Mouse (Mus musculus): ENCODE data around the gene Cdh23.

Cdh23 gene

DNA sequence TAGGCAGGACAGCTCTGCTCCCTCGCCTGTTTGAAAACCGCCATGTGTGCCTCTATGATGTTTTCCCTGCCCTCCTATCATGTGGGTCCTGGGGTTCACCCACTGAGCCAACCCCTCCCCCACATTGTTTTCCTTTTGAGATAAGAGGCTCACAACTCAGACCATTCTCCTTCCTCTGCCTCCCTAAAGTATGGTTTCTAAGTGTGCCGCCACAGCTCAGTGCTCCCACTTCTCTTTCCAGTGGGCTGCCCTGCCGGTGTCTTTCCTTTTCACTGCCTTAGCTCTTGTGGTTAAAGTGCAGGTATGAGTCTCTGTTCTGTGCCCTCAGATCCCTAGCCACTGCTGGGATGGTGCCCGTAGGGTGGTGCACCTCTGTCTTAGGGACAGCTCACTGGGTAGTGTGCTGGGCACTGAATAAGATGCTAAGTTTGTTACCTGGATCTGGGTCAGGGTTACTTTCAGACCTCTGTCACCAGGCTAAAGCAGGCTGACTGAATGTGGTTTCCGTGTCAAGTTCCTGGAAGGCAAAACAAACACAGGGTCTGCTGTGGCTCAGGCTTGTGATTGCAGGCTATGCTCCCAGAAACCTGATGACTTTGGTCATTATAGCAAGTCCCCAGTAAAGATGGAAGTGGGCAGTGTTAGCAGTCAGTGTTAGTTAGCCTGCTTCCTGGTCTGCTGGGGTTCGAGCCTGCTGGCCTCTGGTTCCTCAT is 406.1 kb downstream of the Cdh23 start:
- intact Hi-C loops (cut with DNase I): no loop called here

DNA sequence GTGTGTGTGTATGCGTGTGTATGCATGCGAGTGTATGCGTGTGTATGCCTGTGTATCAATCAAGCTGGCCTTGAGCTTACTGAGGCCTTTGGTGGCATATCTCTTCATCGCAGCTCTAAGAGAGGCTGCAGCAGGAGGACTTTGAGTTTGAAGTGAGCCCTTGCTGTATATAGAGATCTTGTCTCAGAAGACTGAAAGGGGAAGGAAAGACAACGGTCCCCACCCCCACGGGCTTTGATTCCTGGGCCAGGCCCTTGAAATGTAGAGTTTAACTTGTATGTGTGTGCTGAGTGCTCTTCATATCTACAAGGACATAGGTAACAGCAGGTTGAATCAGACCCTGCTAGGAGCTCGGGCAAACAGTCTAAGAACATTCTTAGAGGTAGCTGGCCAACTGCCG is 407.1 kb downstream of the Cdh23 start:
- intact Hi-C loops (cut with DNase I): no loop called here

DNA sequence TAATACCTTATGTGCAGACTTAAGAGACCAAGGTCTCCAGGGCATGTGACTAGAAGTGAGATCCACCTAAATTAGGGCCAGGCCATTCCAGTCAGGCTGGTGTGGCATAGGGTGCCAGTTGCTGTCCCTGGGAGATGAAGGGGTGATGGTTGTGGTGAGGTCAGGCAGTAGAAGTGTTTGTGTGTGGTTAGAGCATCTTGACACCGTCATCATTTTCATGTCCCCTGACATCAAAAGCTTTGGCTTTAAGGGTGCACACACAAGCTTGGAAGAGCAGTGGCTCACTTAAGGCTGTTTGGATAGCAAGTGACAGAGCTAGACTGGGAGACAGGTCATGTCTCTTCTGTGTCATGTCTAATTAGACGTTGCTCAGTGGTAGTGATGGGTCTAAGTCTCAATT is 408.6 kb downstream of the Cdh23 start:
- intact Hi-C loops (cut with DNase I): no loop called here

DNA sequence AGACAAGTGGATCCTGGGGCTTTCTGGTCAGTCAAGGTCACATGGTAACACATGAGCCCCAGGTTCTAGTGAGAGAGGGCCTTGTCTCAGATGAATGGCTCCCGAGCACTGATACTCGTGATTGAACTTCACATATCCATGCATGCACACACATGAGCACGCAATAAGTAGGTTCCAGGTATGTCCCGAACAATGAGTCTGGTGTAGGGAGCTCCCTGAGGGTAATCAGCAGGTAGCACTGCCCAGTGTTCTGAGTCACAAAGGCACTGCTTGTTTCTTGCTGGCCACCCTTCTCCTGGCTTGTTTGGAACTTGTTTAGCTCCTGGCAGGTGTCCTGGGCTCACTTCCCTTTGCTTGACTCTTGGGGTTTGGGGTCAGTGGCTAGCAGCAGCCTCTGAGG is 409.1 kb downstream of the Cdh23 start:
- intact Hi-C loops (cut with DNase I): no loop called here

DNA sequence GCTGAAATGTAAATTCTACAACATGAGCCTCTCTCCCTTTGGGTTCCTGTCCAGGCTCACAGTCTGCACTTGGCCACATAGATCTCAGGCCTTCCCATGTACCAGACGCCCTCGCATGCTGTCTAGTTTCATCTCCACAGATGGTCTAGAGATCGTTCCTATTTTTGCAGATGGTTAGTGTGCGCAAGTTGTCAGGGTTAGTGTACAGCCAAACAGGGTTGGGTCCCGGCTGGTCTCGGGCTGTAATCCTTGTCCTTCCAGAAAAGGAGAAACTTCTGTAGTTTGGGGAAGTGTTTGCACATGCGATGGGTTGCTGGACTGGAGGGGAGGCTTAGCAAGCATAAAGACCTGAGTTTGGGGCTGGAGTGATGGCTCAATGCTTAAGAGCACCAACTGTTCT is 409.7 kb downstream of the Cdh23 start:
- intact Hi-C loops (cut with DNase I): no loop called here

DNA sequence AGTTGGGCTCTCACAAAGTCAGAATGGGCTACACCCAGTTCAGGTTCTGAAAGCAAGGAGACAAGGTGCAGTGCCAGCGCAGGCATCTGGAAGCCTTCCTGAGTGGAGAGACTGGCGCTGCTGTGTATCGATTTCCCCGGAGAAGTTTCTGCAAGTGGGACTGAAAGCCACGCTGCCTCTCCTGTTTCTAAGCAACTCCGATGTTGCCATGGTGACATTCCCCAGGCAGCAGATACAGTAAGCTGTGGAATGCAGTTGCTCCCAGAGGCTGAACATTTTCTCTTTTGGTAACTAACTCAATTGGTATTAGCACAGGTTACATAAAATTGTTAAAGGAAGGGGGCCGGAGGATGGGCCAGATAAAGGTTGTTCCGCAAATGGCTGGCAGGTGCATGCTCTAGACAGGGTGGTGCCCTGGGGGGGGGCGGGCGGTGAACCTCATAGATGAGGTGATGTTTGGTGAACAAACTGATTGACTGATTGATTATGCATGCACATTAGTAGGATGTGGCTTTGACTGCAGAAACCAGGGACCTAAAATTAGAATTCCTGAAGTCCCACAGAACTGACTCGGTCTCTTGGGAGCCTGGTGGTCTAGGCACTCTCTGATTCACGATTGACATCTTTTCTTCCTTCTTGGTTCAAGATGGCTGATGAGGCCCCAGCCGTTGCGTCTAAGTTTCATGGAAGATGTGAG is 410.5 kb downstream of the Cdh23 start:
- intact Hi-C loops (cut with DNase I): no loop called here

DNA sequence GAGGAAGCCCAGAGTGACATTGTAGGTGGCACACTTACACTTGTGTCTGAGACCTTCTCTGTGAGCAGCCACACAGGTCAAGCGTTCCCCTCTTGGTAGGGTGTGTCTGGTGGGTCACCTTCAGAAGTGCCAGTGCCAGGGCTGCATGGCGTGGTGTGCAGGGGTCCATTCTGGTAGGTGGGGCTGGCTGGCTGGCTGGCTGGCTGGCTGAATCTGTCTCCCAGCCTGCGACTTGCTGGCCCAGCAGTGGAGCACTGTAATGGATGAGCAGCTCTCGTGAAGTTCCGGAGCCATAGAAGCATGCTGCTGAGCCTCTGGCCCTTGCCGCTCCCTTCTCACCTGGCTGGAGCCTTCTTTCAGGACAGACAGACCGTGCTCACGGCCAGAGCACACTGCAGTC is 411.1 kb downstream of the Cdh23 start:
- intact Hi-C loops (cut with DNase I): no loop called here

DNA sequence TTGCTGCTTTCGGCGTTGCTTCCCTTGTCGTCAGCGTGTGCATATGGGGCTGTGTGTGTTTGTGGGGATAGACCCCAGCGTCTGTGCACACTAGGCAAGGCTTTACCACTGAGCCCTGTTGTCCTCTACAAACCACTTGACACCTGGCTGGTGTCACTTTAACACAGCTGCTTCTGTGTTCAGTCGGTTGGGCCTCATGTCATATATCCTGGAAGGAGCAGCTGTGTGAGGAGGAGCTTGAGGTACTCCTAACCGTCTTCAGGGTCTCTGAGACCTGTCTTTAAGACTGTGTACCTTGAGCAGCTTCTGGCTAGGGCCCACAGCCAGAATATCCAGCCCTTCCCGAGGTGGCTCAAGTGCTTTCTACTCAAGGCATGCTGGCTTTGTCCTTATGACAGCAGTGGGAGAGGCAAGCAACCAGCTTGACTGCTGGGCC is 411.6 kb downstream of the Cdh23 start:
- intact Hi-C loops (cut with DNase I): no loop called here

DNA sequence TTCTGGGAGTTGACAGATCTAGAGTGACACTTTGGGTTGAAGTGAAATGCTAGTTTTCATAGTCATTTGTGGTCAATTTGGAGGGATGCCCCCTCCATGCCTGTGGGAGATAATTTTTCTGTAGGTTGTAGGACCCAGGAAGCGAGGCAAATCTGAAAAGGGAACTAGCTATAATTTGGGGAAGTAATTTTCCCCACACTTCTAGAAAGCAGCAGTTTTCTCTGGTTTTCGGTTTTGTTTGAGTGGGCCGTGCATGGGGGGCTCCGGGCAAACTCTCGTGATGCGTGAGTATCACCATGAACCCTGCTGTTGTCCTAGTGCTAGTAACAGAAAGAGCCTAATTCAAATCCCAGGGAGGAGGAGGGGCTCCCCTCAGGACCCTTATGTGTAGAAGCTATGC is 412.0 kb downstream of the Cdh23 start:
- intact Hi-C loops (cut with DNase I): no loop called here

DNA sequence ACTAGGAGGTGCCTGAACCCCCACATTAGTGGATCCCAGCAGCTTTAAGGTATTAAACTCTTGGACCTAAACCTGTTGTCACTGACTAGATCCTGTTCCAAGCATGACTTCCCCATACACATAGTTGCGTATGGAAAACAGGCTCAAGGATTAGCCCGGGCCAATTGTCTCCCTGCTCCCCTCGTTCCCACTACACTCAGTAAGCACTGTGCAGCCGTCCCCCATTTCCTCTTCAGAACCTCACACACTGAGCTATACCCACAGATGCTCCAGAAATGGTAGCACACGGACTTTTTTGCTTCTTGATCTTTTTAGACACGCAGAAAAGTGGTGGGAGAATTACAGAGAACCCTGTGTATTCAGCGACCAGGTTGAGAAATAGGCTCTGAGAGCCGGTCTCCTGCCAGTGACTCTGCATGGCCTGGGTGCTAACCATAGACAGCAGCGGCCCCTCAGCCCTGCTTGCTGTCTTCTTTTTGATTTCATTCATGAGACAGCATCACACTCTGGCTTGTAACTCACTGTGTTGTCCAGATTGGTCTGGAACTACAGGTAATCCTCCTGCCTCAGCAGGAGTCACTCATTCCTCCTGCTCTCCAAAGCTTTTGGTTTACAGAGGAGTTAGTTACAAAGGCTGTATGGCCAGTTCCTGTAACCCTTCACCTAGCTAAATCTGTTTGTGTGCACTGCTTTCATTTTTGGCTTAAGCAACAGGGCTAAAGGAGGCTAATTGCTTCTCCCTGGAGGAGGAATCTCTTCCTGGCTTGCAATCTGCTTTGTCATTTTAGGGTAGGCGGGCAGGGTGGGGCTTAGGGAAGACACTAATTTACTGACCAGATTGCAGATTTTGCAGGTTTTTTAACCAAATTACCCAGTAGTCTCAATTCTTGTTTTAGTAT is 413.9 kb downstream of the Cdh23 start:
- intact Hi-C loops (cut with DNase I): no loop called here

DNA sequence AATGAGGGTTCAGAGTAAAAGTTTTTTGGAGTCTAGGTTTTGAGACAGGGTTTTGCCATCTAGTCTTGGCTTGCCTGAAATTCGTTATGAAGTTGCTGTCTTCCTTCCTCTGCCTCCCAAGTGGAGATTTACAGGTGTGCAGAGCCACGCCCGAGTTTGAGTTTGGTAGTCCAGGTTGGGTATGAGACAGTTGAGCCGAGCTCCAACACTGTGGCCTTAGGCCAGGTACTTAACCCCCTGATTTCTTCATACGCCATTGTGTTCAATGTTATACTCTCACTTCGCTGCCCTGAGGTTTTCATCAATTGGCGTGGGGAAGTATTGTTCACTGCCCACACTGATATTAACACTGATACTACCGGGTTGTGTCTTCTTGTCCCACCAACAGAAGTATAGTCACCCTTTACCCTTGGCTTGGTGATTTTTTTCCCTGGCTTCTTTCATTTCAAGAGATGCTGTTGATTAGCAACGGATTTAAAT is 414.7 kb downstream of the Cdh23 start:
- intact Hi-C loops (cut with DNase I): no loop called here

DNA sequence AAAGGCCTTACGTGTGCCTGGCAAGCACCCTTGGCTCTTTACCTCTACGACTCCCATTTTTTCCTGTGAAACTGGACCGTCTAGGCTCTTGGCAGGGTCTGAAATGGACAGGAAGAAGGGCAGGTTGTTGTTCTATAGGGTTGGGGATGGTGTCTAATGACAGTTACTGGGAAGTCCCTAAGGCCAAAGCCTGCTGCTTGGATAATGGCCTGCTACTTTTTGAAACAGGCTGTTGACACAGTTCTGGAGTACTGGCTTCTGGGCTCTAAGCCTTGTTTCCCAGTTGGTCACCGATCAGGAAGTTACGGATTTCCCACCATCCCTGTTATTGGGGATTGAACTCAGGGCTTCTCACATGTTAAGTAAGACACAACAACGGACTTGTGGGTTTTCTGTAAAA is 415.9 kb downstream of the Cdh23 start:
- intact Hi-C loops (cut with DNase I): no loop called here

DNA sequence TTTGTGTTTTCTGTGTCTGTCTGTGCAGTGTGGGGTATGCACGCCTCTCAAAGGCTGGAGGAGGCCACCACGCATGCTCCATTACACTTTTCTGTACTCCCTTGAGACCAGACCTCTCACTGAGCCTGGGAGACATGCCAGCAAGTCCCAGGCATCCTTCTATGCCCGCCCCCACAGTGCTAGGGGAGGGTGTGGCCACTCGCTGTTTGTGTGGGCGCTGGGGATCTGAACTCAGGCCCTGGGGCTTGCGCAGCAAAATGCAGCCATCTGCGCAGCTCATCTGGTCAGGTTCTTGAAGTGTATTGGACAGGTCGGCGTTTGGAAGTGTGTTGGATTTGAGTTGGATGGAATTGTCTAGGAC is 416.4 kb downstream of the Cdh23 start:
- intact Hi-C loops (cut with DNase I): no loop called here

DNA sequence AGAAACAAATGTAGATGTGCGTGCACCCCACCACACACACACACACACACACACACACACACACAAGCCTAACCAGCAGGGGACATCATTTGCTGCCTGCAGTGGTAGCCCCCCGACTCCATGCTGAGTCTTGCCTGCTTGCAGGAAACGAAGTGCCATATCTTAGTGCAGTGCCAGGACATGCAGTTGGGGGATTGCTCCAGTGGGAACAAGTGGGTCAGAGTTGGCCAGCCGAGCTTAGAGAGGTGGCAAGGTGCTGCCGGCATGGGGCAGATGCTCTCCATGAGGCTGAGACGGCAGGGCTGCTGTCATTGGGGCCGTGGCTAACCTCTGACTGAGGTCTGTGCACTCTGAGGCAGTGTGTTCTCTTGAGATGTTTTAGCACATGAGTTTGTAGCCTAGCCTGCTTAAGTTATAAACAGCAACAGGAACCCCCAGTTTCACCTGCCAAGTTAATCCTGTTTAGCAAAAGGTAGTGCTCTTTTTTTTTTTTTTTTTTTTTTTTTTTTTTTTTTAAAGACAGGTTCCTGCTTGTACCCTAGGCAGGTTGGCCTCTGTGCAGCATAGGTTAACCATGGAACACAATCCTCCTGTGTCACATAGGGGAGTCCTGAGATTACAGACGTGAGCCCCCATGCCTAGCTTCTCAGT is 416.9 kb downstream of the Cdh23 start:
- intact Hi-C loops (cut with DNase I): no loop called here

DNA sequence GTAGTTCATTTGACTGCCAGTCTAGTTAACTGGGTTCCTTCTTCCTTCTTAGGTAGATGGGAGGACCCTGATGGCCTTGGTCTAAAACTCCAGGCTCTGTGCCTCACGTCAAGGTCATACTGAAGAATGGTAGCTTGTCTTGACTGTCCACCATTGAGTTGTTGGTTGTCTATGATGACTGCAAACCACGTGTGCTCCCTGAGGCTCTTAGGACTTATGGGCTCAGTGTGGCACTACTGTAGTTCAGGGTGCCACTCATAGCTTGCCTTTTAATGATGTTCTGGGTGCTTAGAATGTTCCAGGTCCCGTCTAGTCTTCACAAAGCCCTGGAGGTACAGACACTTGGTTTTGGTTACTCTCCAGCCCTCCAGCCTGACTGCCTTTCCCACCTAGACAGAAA is 417.5 kb downstream of the Cdh23 start:
- intact Hi-C loops (cut with DNase I): no loop called here

DNA sequence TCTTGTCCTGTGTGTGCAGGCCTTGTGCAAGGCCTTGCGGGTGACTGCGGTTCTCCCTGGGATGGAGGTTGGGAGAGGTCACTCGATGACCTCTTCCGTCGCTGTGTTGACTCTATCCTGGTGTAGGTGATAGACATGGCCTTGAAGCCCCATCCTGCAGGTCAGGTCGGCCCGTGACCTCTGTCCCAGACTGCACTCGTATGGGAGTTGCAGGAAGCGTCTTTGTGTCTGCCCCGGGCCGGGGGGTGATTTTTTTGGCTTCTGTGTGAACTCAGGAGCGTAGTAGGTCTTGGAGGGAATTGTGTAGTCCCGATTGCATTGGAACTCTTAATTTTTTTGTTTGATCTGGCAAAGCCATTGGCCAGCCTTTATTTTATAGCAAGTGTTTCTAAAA is 418.3 kb downstream of the Cdh23 start:
- intact Hi-C loops (cut with DNase I): no loop called here

DNA sequence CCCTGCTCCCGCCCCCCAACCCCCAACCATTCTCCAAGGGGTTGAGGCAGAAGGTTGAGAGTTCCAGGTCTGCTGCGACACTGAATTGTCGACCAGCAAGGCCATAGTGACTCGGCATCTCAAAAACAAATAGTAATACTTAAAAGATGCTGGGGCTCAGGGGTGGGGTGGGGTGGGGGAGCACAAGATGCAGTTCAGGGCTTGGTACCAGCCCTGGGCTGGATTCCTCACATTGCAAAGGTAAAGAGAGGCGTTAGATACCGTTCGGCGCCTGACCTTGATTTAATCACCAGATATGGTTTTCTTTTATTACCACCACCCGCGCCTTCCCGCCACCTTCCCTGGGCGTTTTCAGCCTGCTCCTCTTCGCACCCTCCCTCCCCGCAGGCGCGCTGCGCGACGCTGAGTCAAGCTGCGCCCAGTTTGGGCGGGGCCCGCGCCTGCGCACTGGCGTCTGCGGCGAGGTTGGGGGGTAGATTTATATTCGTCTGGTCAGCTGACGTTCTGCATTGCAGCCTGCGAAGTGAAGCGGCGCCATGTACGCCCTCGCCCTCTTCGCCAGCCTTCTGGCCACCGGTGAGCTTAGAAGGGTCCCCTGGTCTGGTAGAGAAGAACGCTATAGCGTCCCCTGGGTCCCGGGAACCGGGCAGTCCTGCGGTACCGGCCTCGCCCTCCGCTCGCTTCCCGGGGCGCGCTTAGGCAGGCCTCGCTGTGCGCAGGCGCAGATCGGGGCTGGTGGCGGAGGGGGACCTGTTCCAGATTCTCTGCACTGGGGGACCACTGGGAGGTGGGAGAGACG is 418.9 kb downstream of the Cdh23 start, which contains the start of gene Psap:
Psap (plus strand) TSS at position 421 of the 799 bp plus-strand sequence.
- intact Hi-C loops (cut with DNase I): no loop called here

DNA sequence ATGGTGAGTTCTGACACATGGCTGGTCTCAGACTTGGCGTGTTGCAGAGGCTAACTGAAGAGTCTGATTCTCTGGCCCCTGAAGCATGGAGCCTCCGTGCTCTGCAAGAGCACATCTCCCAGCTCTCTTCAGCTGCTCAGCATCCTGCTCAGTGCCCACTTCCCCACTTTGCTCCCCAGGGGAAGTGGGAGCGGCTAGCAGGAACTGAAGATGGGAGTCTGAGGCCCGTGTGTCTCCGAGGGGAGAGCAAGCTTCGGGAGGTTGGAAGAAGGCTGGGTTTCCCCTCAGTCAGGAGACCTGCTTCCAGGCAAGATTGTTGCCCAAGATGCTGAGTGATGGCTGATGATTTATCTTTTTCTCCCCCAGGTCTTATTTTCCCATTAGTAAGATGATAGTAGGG is 422.9 kb downstream of the Cdh23 start:
- intact Hi-C loops (cut with DNase I): no loop called here

DNA sequence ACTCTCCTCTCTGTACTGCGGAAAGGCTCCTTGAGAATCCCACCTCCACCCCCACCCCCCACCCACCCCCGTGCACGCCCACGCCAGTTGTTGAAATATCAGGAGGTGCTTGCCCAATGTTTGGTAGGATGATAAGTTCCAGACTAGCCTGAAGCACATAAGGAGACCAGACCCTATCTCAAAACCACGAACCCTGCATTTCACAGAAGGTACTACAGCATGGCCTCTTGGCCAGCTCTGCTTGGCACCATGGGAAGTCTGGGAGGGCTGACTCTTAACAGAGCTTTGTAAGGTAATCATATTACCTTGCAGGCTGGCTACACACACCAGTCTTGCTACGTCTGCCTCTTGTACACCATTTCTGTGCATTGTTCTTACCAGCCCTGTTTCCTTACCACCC is 424.0 kb downstream of the Cdh23 start:
- intact Hi-C loops (cut with DNase I): no loop called here

DNA sequence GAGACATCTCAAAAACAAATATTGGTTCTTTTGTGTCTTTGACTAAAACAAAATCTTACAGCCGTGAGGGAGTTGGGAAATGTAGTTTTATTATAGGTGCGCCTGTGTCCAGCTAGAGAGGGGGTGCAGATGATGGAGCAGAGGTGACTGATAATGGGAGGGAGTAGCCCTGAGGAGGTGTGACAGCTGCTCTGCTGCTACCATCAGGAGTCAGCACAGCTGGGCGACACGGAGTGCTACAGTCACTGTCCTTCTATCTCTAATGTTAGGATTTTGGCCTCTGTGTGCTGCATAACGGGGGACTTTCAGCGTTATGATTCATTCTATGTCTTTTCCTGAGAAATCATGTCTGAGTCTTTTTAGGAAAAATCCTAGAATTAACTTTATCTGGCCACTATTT is 425.3 kb downstream of the Cdh23 start:
- intact Hi-C loops (cut with DNase I): no loop called here
